Mouse (Mus musculus) layer of hippocampus, adult 9-11 months (tissue): ENCODE data around the gene Aspm.

Experiments used
- DNase-seq: peaks from one replicate; pipeline ENCODE4 v3.0.0; 2022

Gene Aspm

GRCm38 (mm10) chr1:139514556-139514955 lies 60.0 kb downstream of the Aspm start:
- no peak for DNase-seq
